Mouse (Mus musculus) C2C12 (cell line): Measurements from ENCODE around the gene March9.

Experiments
- CEBPB ChIP-seq: IDR thresholded peaks from one replicate; pipeline ENCODE4 v1.6.1; 2011; ENCODE audit warnings: low read depth, mild to moderate bottlenecking, control low read depth, moderate library complexity
- CTCF ChIP-seq: IDR thresholded peaks from one replicate; pipeline ENCODE4 v1.5.1; 2011; ENCODE audit not compliant: control insufficient read depth, insufficient read depth, insufficient read length
- FOSL1 ChIP-seq: IDR thresholded peaks from one replicate; pipeline ENCODE4 v1.8.0; 2011; ENCODE audit warnings: mild to moderate bottlenecking, low read length; ENCODE audit not compliant: poor library complexity, insufficient read depth, severe bottlenecking
- MYOD1 ChIP-seq: IDR thresholded peaks from one replicate; pipeline ENCODE4 v1.6.1; 2011; ENCODE audit warnings: low read depth; ENCODE audit not compliant: control insufficient read depth, insufficient read length
- MYOG ChIP-seq: IDR thresholded peaks from one replicate; pipeline ENCODE4 v1.6.1; 2011; ENCODE audit not compliant: control insufficient read depth, insufficient read length; ENCODE audit errors: extremely low read depth
- USF1 ChIP-seq: IDR thresholded peaks from one replicate; pipeline ENCODE4 v1.6.1; 2011; ENCODE audit warnings: low read depth, mild to moderate bottlenecking, control low read depth, moderate library complexity

- TF ChIP-seq CTCF: no peak
- TF ChIP-seq MYOD1: no peak
- TF ChIP-seq MYOG: no peak
- no peak for TF ChIP-seq USF1
- no peak for TF ChIP-seq FOSL1
- TF ChIP-seq CEBPB: no peak
These were observed 16.8 kb downstream of the March9 start for GRCm38 (mm10) chr10:127043187-127043586.
